In the genomic region with DNA sequence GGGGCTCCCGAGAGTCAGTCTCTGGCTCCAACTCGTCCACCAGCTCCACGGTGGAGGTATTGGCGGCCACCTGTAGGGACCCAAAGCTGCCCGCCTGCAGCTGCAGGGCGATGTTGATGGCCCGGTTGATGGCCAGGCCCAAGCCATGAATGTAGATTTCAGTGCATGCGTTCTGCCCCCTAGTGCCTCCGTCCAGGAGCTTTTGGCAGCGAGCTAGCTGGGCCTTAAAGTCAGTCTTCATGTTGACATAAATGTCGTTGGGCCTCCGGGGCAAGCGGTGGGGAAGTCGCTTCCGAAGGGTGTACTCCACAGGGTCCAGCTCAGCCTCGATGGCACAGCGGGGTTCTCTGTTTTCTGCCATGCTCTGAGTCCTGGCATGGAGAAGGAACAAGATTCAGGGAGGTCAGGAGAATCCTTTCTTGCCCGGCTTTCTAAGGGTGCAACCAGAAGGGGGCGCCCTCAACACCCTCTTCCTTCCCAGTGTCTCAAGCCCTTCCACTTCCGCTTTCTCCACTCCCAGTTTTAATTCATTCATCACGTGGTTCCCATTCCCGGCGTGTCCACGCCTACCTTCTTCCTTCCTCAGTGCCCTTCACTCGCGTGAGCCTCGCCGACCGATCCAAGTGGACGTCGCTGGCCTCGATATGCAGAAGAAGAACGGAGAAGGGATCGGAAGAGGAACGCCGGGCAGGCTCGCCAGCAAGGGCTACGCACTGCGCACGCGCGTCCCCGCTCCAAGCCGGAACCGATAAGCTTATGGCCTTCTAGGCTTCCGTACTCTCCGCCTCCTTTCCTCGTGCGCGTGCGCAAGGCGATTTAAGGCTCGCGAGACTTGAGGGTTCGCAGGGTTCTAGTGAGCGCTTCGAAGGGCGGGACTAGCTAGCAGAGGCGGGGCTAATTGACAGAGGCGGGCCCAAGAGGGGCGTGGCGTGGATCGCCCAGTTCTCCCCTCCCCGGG, we compare ENCODE assay signal across 8 mouse cellular contexts. TPM values are rescaled to one million over a fixed set of nuclear protein-coding genes. Genes with fewer than 3 reads are reported as not detected.
DNase-seq lines count a peak whose midpoint lies in the region; ATAC-seq lines count a peak whose summit lies in the region.

Gene Pop7 (minus strand): TSS at position 810 of the 958 bp plus-strand sequence.

- H3K27me3 ChIP-seq in hindbrain, embryonic 11.5 days (ENCODE audit: control insufficient read depth, insufficient read depth, low read length): no peaks in the 10 kb centered on the region

- no peaks in the 10 kb centered on the region for H3K36me3 ChIP-seq in hindbrain, embryonic 11.5 days (ENCODE audit: control insufficient read depth, insufficient read depth, low read length)

- DNase-seq in Muller cell, postnatal 12 days (ENCODE audit: inconsistent ontology term): peak; percentile 100
- peak; percentile 100 for DNase-seq in cerebellum, adult 9-11 months
- DNase-seq in frontal cortex, adult 2 months (ENCODE audit: extremely low spot score in 1 of 2, low spot score in 1 of 2): peak; percentile 99 to 100
- DNase-seq in hindbrain, embryonic 11.5 days (ENCODE audit: low spot score): peak; percentile 100
- DNase-seq in layer of hippocampus, postnatal 10 days (ENCODE audit: low spot score in 2 of 2): peak; percentile 100
- DNase-seq in lung, postnatal 10 days: peak; percentile 100
- peak; percentile 100 for DNase-seq in ovary, postnatal 36 days (ENCODE audit: low spot score)
- DNase-seq in thymus, postnatal 25 days: peak; percentile 100

- no peaks in the 10 kb centered on the region; the same call in 1 of the 2 replicates for H3K4me1 ChIP-seq in hindbrain, embryonic 11.5 days (replicated peaks; ENCODE audit: control insufficient read depth, insufficient read depth, low read length)

- WGBS in hindbrain, embryonic 11.5 days: 3% methylated on average over 64 of the region's 64 CpGs

- peak; percentile 96 for ATAC-seq in hindbrain, embryonic 11.5 days (ENCODE audit: low FRiP score)

- peak within 1 kb of the TSS; percentile 92 for H3K27ac ChIP-seq in hindbrain, embryonic 11.5 days (ENCODE audit: low read depth, low read length)

- peak within 1 kb of the TSS; percentile 62 for H3K4me3 ChIP-seq in hindbrain, embryonic 11.5 days (ENCODE audit: low read depth, low read length)

- H3K9me3 ChIP-seq in hindbrain, embryonic 11.5 days (ENCODE audit: control insufficient read depth, low read length): no peaks in the 10 kb centered on the region

- peak within 1 kb of the TSS; percentile 57 for H3K4me2 ChIP-seq in hindbrain, embryonic 11.5 days (replicated peaks; ENCODE audit: low read depth, low read length)

- peak within 1 kb of the TSS; percentile 81 for H3K9ac ChIP-seq in hindbrain, embryonic 11.5 days (ENCODE audit: low read depth, low read length)

RNA-seq across cellular contexts. Expression of gene Pop7, which starts in this region (rescaled TPM):
- 51.7 and 52.3 TPM in 2 replicates for polyA plus RNA-seq in frontal cortex, adult 2 months (2012; rRNA removed)
- polyA plus RNA-seq in hindbrain, embryonic 11.5 days (2014; fragmentation: Nextera tagmentation; extraction: Ambion mirVana): 55.2 and 60.6 TPM in 2 replicates
- total RNA-seq in layer of hippocampus, postnatal 10 days (2021): 10 to 100 TPM; 30.7 to 36.5 TPM

Comparison
In these comparisons a context has a peak if more than half of its experiments do, and no peak if none do; other contexts are left out.
1. Peak in every context shown above with its lines: DNase-seq, ATAC-seq, H3K4me3 ChIP-seq and H3K27ac ChIP-seq.